Mouse (Mus musculus): ENCODE results near the gene Abhd4. TPM values are rescaled to one million over a fixed set of nuclear protein-coding genes. Genes with fewer than 3 reads are reported as not detected.

Gene Abhd4
- polyA plus RNA-seq, 1 experiment from 2014 or later, result 72.4 TPM

DNA sequence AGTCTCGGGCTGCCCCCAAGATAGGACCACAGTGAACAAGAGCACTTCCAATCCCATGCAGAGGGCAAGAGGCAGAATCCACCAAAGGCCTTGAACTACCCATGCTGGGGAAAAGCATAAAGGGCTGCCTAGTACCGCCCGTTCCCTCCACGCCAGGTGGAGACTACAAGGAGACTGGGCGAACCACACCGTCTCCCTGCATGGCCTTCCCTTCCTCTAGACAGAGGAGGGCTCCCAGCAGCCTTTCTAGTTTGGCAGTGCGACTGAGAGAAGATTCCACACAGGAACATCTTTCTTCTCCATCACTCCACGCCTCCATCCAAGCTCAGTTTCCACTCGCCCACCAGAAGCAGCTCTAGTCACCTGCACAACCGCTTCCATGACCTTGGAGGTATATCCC is 14.0 kb downstream of the Abhd4 start:
- Histone ChIP-seq H3K4me2 (no peak overlapping the region), H3K9me3 (no peaks in the 10 kb centered on the region), H3K4me3 (no peak overlapping the region), H3K4me1 (replicated peaks) (no peaks in the 10 kb centered on the region), H3K9ac (no peak overlapping the region), H3K27me3 (no peaks in the 10 kb centered on the region), H3K36me3 (peaks cover 35% of the 10 kb centered on the region), H3K27ac (replicated peaks) (no peak overlapping the region)
- 91% methylated on average over 10 of the region's 10 CpGs for WGBS
- no peak for ATAC-seq (ENCODE audit: low read depth)

DNA sequence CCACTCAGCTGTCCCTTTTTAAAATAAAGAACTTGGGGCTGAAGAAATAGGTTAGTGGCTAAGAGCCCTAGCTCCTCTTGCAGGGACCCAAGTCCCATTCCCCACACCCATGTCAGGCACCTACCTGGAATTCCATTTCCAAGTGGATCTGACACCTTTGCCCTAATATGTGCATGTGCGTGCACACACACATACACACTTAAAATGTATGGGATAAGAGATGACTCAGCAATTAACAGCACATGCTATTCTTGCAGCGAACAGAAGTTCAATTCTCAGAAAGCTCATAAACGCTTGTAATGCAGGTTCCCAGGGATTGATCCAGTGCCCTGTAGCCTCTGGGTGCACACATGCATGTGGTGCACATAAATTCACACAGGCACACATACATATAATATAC is 15.6 kb downstream of the Abhd4 start:
- no peaks in the 10 kb centered on the region for H3K4me1 ChIP-seq (replicated peaks)
- no peak overlapping the region for H3K4me3 ChIP-seq
- no peak overlapping the region for H3K27ac ChIP-seq (replicated peaks)
- WGBS, result 95% methylated on average over 3 of the region's 3 CpGs
- H3K27me3 ChIP-seq, result no peaks in the 10 kb centered on the region
- no peak overlapping the region for H3K4me2 ChIP-seq
- H3K9me3 ChIP-seq, result no peaks in the 10 kb centered on the region
- ATAC-seq (ENCODE audit: low read depth), result no peak
- peaks cover 29% of the 10 kb centered on the region for H3K36me3 ChIP-seq
- H3K9ac ChIP-seq, result no peak overlapping the region

DNA sequence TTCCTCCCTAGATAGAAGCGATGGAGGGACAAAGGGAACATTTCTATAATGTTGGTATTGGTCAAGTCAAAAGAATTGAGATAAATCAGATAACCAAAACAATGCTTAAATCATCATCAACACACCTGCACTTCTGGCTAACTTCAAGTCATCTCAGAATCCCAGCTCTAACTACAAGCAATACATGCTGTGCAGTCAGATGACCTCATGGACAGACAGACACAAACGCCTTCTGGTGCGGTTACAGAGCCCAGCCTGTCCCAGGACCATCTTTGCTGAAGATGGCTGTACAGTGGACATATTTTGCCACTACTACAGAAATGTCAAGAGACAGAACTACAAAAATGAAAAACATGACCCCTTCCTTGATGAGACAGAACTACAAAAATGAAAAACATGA is 16.4 kb downstream of the Abhd4 start:
- Histone ChIP-seq H3K9ac (no peak overlapping the region), H3K9me3 (no peaks in the 10 kb centered on the region), H3K4me3 (no peak overlapping the region), H3K4me2 (no peak overlapping the region), H3K4me1 (replicated peaks) (no peaks in the 10 kb centered on the region), H3K27ac (replicated peaks) (no peak overlapping the region), H3K27me3 (no peaks in the 10 kb centered on the region), H3K36me3 (peaks cover 22% of the 10 kb centered on the region)
- no peak for ATAC-seq (ENCODE audit: low read depth)
- WGBS, result 87% methylated on average over 3 of the region's 3 CpGs

DNA sequence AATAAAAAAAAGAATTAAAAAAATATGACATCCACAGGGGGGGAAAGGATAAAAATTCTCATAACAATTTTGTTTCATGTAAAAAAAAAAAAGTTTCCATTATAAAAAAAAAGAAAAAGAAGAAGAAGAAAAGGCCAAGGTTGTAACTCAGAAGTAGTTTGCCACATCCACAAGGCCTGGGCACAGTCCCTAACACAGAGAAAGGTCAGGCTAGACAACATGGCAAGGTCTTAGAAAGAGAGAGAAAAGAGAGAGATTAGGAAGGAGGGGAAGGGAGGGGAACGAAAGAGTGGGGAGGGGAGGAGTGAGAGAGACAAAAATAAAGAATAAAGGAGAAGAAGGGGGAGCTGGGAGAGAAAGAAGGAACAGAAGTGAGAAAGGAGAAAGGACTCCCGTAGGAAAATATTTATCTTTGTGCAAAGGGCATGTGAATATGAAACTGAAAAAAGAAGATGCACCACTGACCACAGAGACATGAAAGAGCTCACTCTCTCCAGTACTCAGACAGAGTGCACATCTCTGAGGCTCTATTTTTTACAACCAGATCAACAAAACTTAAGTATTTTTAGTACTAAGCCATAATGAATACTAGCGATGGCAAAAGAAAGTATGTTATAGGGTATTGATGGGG is 18.1 kb downstream of the Abhd4 start:
- Histone ChIP-seq H3K4me1 (replicated peaks) (no peaks in the 10 kb centered on the region), H3K4me2 (no peak overlapping the region), H3K27ac (replicated peaks) (no peak overlapping the region), H3K27me3 (no peaks in the 10 kb centered on the region), H3K9me3 (no peaks in the 10 kb centered on the region), H3K4me3 (no peak overlapping the region), H3K9ac (no peak overlapping the region), H3K36me3 (peaks cover 17% of the 10 kb centered on the region)
- ATAC-seq (ENCODE audit: low read depth), result no peak
- WGBS, result 85% methylated on average over 3 of the region's 3 CpGs

DNA sequence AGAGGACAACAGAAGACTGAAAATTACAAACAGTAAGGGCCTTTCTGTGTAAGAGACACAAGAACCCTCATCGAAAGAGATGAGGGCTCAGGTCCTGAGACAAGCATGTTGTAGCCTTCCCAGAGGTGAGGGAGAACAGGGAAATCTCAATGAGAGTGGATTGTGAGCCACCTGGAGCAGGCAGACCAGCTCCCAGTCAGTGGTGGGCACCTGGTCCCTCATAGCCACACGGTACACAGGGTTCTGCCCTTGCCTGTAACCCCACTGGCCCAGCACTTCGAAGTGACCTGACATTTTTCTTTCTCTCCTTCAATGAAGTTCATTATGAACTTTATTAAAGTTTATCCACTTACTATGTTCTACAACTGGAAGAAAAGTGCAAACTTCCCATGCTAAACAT is 18.7 kb downstream of the Abhd4 start:
- 88% methylated on average over 3 of the region's 3 CpGs for WGBS
- no peak overlapping the region for H3K4me2 ChIP-seq
- peaks cover 11% of the 10 kb centered on the region for H3K36me3 ChIP-seq
- no peak overlapping the region for H3K4me3 ChIP-seq
- no peaks in the 10 kb centered on the region for H3K9me3 ChIP-seq
- H3K4me1 ChIP-seq (replicated peaks), result no peaks in the 10 kb centered on the region
- H3K27me3 ChIP-seq, result no peaks in the 10 kb centered on the region
- H3K27ac ChIP-seq (replicated peaks), result no peak overlapping the region
- H3K9ac ChIP-seq, result no peak overlapping the region
- no peak for ATAC-seq (ENCODE audit: low read depth)

DNA sequence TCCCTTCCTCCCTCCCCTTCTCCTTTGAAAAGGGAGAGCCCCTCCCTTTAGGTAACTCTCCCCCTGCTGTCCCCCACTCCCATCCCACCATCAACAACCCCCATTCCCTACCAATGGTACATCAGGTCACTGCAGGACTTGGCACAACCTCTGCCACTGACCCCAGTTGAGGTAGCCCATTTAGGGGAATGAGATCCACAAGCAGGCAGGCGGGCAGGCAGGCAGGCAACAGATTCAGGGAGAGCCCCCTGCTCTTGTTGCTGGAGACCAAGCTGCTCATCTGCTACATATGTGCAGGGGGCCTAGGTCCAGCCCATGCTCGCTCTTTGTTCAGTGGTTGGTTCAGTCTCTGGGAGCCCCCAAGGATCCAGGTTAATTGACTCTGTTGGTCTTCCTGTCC is 22.5 kb downstream of the Abhd4 start:
- no peak for ATAC-seq (ENCODE audit: low read depth)
- H3K4me2 ChIP-seq, result no peak overlapping the region
- no peaks in the 10 kb centered on the region for H3K9me3 ChIP-seq
- no peak overlapping the region for H3K27ac ChIP-seq (replicated peaks)
- H3K9ac ChIP-seq, result no peak overlapping the region
- H3K36me3 ChIP-seq, result no peaks in the 10 kb centered on the region
- no peak overlapping the region for H3K4me3 ChIP-seq
- H3K27me3 ChIP-seq, result no peaks in the 10 kb centered on the region; the same call in 1 of the 2 replicates
- no peaks in the 10 kb centered on the region for H3K4me1 ChIP-seq (replicated peaks)
- 84% methylated on average over 2 of the region's 2 CpGs for WGBS

DNA sequence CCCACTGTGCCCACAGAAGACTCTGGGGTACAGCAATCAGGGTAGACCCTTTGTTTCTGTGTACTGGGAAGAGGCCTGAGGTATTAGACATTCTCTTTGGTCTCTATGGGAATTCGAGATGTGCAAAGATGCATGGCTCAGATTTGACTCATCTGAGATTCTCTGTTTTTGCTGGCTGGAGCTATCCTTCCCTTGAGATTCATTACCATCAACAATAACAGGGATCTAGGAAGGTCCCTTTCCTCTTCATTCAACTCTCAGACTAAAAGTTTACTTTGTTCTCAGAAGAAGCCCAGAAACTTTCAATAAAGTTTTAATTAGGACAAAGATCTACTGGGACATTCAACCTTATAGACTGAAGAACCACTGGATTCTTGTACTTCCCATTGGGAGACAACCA is 30.9 kb downstream of the Abhd4 start, which contains the start of gene Olfr49:
Olfr49 (minus strand) TSS at position 101 of the 400 bp plus-strand sequence.
- no peak within 1 kb of the TSS for H3K4me3 ChIP-seq
- no peak within 1 kb of the TSS for H3K4me2 ChIP-seq
- no peak within 1 kb of the TSS for H3K27ac ChIP-seq (replicated peaks)
- no peaks in the 10 kb centered on the region for H3K36me3 ChIP-seq
- no peaks in the 10 kb centered on the region; the same call in 1 of the 2 replicates for H3K27me3 ChIP-seq
- no peak for ATAC-seq (ENCODE audit: low read depth)
- H3K9ac ChIP-seq, result no peak within 1 kb of the TSS
- H3K4me1 ChIP-seq (replicated peaks), result no peaks in the 10 kb centered on the region
- WGBS, result 79% methylated on average over 1 of the region's 1 CpGs
- H3K9me3 ChIP-seq, result no peaks in the 10 kb centered on the region

DNA sequence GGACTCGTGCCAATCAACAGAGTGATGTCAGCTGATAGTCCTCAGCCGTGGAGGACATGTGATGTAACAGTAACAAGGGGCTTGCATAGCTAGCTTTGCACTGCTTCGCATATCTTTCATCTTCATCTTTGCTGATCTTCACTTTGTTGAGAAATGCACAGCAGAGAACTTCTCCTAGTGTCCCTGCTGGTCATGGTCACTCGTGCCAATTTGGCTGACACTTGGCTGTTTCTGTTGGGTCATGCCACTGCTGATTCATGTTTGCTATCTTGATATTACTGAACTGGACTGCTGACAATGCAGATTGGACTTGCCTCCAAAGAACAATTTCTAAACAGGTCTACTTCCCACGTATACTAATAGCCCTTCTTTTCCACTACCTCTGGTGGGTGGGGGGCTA is 46.1 kb downstream of the Abhd4 start:
- H3K27me3 ChIP-seq, result no peaks in the 10 kb centered on the region
- ATAC-seq (ENCODE audit: low read depth), result no peak
- H3K4me3 ChIP-seq, result no peak overlapping the region
- 89% methylated on average over 5 of the region's 5 CpGs for WGBS
- H3K9me3 ChIP-seq, result 0 out of 2 replicates have a peak, but pooled peaks cover 5% of the 10 kb centered on the region
- no peaks in the 10 kb centered on the region for H3K36me3 ChIP-seq
- no peak overlapping the region for H3K27ac ChIP-seq (replicated peaks)
- no peak overlapping the region for H3K9ac ChIP-seq
- H3K4me2 ChIP-seq, result no peak overlapping the region
- no peaks in the 10 kb centered on the region for H3K4me1 ChIP-seq (replicated peaks)

DNA sequence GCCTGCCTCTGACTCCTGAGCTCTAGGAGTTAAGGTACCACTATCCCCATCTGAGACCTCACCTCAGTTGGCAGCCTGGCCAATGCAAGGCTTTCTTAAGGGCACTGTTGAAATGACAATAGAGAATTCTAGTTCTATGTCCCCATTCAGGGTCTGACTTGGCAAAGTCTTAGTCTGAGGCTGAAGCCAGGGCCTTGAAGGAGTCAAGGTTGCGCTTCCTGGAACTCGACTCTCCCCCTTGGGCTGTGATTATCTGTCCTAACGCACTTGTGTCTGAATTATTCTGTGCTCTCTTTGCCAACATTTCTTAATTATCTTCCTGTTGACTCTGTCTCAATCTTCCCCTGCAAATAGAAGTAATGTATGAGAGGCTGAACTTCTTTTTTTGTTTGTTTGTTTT is 46.7 kb downstream of the Abhd4 start:
- ATAC-seq (ENCODE audit: low read depth), result no peak
- Histone ChIP-seq H3K9me3 (0 out of 2 replicates have a peak, but pooled peaks cover 5% of the 10 kb centered on the region), H3K4me1 (replicated peaks) (no peaks in the 10 kb centered on the region), H3K36me3 (no peaks in the 10 kb centered on the region), H3K27ac (replicated peaks) (no peak overlapping the region), H3K4me2 (no peak overlapping the region), H3K27me3 (no peaks in the 10 kb centered on the region), H3K4me3 (no peak overlapping the region), H3K9ac (no peak overlapping the region)
- WGBS, result 94% methylated on average over 3 of the region's 3 CpGs

DNA sequence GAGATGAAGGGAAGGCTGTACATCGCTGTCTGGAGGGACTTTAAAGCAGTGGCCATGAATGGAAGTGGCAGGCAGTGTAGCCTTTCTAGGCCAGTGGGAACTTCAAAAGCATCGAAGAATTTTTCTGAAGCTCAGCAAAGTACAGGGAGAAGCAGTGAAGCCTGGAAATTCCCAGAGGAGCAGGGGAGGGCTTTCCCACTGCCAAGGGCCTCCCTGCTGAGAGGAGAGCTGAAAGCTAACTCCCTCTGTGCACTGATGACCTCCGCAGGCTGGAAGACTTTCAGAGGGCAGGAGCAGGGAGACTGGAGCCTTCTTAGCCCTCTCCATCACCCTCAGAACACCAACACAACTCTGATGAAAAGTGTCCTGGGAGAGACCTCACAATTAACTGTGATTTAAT is 57.8 kb downstream of the Abhd4 start:
- H3K9me3 ChIP-seq, result no peaks in the 10 kb centered on the region
- no peak for ATAC-seq (ENCODE audit: low read depth)
- no peak overlapping the region for H3K27ac ChIP-seq (replicated peaks)
- H3K9ac ChIP-seq, result no peak overlapping the region
- 43% methylated on average over 3 of the region's 3 CpGs for WGBS
- no peaks in the 10 kb centered on the region for H3K27me3 ChIP-seq
- H3K4me3 ChIP-seq, result no peak overlapping the region
- no peak overlapping the region for H3K4me2 ChIP-seq
- no peaks in the 10 kb centered on the region for H3K36me3 ChIP-seq
- no peaks in the 10 kb centered on the region; the same call in 1 of the 2 replicates for H3K4me1 ChIP-seq (replicated peaks)

Other genes with a start within 250 kb of the Abhd4 start
- 416 and 437 TPM in 2 replicates for gene Dad1, start 84 bp upstream of the Abhd4 start, polyA plus RNA-seq (2015; fragmentation: Nextera tagmentation; extraction: Ambion mirVana)
- gene Olfr49, start 30.8 kb downstream of the Abhd4 start, polyA plus RNA-seq (2015; fragmentation: Nextera tagmentation; extraction: Ambion mirVana), result not detected in 2 replicates
- gene Oxa1l, start 106.6 kb downstream of the Abhd4 start, polyA plus RNA-seq (2015; fragmentation: Nextera tagmentation; extraction: Ambion mirVana), result 52.6 and 53.1 TPM in 2 replicates
- 6.7 and 7.9 TPM in 2 replicates for gene Slc7a7, start 163.6 kb downstream of the Abhd4 start, polyA plus RNA-seq (2015; fragmentation: Nextera tagmentation; extraction: Ambion mirVana)
- gene Mrpl52, start 172.7 kb downstream of the Abhd4 start, polyA plus RNA-seq (2015; fragmentation: Nextera tagmentation; extraction: Ambion mirVana), result 209 and 275 TPM in 2 replicates
- gene Mmp14, start 177.4 kb downstream of the Abhd4 start, polyA plus RNA-seq (2015; fragmentation: Nextera tagmentation; extraction: Ambion mirVana), result 52.7 and 65.4 TPM in 2 replicates
- 30.1 and 32.7 TPM in 2 replicates for gene Lrp10, start 209.9 kb downstream of the Abhd4 start, polyA plus RNA-seq (2015; fragmentation: Nextera tagmentation; extraction: Ambion mirVana)
- gene Rem2, start 221.9 kb downstream of the Abhd4 start, polyA plus RNA-seq (2015; fragmentation: Nextera tagmentation; extraction: Ambion mirVana), result 47.8 and 51.3 TPM in 2 replicates

All from neural tube, embryonic 13.5 days (tissue).